Mouse (Mus musculus) lung, embryonic 15.5 days (tissue): ENCODE measurements around the gene Whrn. TPM values are rescaled to one million over a fixed set of nuclear protein-coding genes. Genes with fewer than 3 reads are reported as not detected.

Source experiments
- polyA plus RNA-seq: library from polyadenylated mRNA; unstranded; fragments of >200 nt; fragmentation: Nextera tagmentation; extraction: Ambion mirVana; gene quantifications from 2 replicates; pipeline ENCODE4 v1.2.1, GENCODE M21; 2015

Whrn gene
- polyA plus RNA-seq, 1 experiment from 2014 or later = 2.7 TPM

Other genes with a start within 250 kb of the Whrn start
- not detected in 2 replicates for gene Orm1, start 151.4 kb downstream of the Whrn start, polyA plus RNA-seq
- gene Orm3, start 139.8 kb downstream of the Whrn start, polyA plus RNA-seq = not detected in 2 replicates
- gene Orm2, start 133.5 kb downstream of the Whrn start, polyA plus RNA-seq = not detected in 2 replicates
- gene Akna, start 92.6 kb downstream of the Whrn start, polyA plus RNA-seq = 9.0 and 10.4 TPM in 2 replicates
- gene Atp6v1g1, start 48.8 kb upstream of the Whrn start, polyA plus RNA-seq = 265 and 273 TPM in 2 replicates
- 9.0 and 9.8 TPM in 2 replicates for gene Tmem268, start 62.8 kb upstream of the Whrn start, polyA plus RNA-seq
- not detected in 2 replicates for gene Gm11213, start 109.3 kb upstream of the Whrn start, polyA plus RNA-seq
- not detected in 2 replicates for gene Tex48, start 126.4 kb upstream of the Whrn start, polyA plus RNA-seq
- not detected in 2 replicates for gene Gm11214, start 167.4 kb upstream of the Whrn start, polyA plus RNA-seq
- gene Tnfsf15, start 249.1 kb upstream of the Whrn start, polyA plus RNA-seq = 0.14 and 0.27 TPM in 2 replicates